Mouse (Mus musculus) MEL (cell line): ENCODE measurements around the gene Clic1. TPM values are rescaled to one million over a fixed set of nuclear protein-coding genes. Genes with fewer than 3 reads are reported as not detected.

Experiments used
- DNase-seq: peaks from one replicate; pipeline ENCODE4 v3.0.0; 2011; ENCODE audit warnings: low read depth, low spot score
- H3K27ac ChIP-seq: 2 replicates; pipeline ENCODE4 v1.5.1; 2012; ENCODE audit warnings: low read depth, mild to moderate bottlenecking, control low read depth, low read length, moderate library complexity; ENCODE audit not compliant: control insufficient read depth
- H3K27me3 ChIP-seq, 2 experiments: fragments of 150-350 bp in 1 of 2; sonication (generic) in 1 of 2; 2 replicates each; pipeline ENCODE4 v1.6.1; 2012; ENCODE audit warnings: low read length in 2 of 2, mild to moderate bottlenecking in 2 of 2, improper control_type of control experiment in 1 of 2, moderate library complexity in 1 of 2; ENCODE audit not compliant: insufficient read depth in 2 of 2, control insufficient read depth in 1 of 2
- H3K36me3 ChIP-seq, 2 experiments: 2 replicates each; pipeline ENCODE4 v1.6.1; 2012 to 2014; ENCODE audit warnings: low read length in 2 of 2, improper control_type of control experiment in 1 of 2, inconsistent platforms in 1 of 2, mild to moderate bottlenecking in 1 of 2; ENCODE audit not compliant: insufficient read depth in 2 of 2, control insufficient read depth in 1 of 2
- H3K4me1 ChIP-seq, 2 experiments: fragments of 150-350 bp in 1 of 2; sonication (generic) in 1 of 2; 2 replicates each; pipeline ENCODE4 v1.6.1; 2012; ENCODE audit warnings: low read length in 2 of 2, improper control_type of control experiment in 1 of 2, mild to moderate bottlenecking in 1 of 2; ENCODE audit not compliant: insufficient read depth in 2 of 2, control insufficient read depth in 1 of 2
- H3K4me3 ChIP-seq, 2 experiments: fragments of 150-350 bp in 1 of 2; sonication (generic) in 1 of 2; 2 replicates each; pipeline ENCODE4 v1.5.1; 2012; ENCODE audit warnings: low read depth in 2 of 2, low read length in 2 of 2, mild to moderate bottlenecking in 2 of 2, moderate library complexity in 2 of 2, control low read depth in 1 of 2, improper control_type of control experiment in 1 of 2; ENCODE audit not compliant: control insufficient read depth in 1 of 2, insufficient read depth in 1 of 2
- H3K79me2 ChIP-seq: 2 replicates; pipeline ENCODE4 v1.6.1; 2012; ENCODE audit warnings: mild to moderate bottlenecking, low read length, moderate library complexity; ENCODE audit not compliant: control insufficient read depth, poor library complexity, insufficient read depth
- H3K9ac ChIP-seq: 2 replicates; pipeline ENCODE4 v1.6.1; 2012; ENCODE audit warnings: low read depth, mild to moderate bottlenecking, control low read depth, low read length, moderate library complexity; ENCODE audit not compliant: control insufficient read depth, poor library complexity, severe bottlenecking
- H3K9me3 ChIP-seq: fragments of 150-350 bp; sonication (generic); replicated peaks from 2 replicates; pipeline ENCODE4 v1.6.1; 2012; ENCODE audit warnings: mild to moderate bottlenecking, low read length, improper control_type of control experiment, moderate library complexity; ENCODE audit not compliant: insufficient read depth
- CTCF ChIP-seq, 3 experiments: IDR thresholded peaks in 2 of 3; conservative IDR thresholded peaks in 1 of 3; 2 replicates each; pipeline ENCODE4 v1.5.1; 2011 to 2012; ENCODE audit warnings: low read length in 3 of 3, low read depth in 2 of 3, mild to moderate bottlenecking in 2 of 3, improper control_type of control experiment in 1 of 3, inconsistent platforms in 1 of 3, mixed read lengths in 1 of 3, moderate library complexity in 1 of 3; ENCODE audit not compliant: control insufficient read depth in 1 of 3, insufficient read depth in 1 of 3, poor library complexity in 1 of 3, severe bottlenecking in 1 of 3
- EP300 ChIP-seq, 2 experiments: IDR thresholded peaks; 2 replicates each; pipeline ENCODE4 v1.6.1; 2011; ENCODE audit warnings: improper control_type of control experiment in 2 of 2, low read length in 2 of 2, low read depth in 1 of 2, mild to moderate bottlenecking in 1 of 2
- ETS1 ChIP-seq: IDR thresholded peaks from 2 replicates; pipeline ENCODE4 v1.6.1; 2012; ENCODE audit warnings: low read depth, mild to moderate bottlenecking, inconsistent platforms, low read length, improper control_type of control experiment, moderate library complexity
- GATA1 ChIP-seq: IDR thresholded peaks from 2 replicates; pipeline ENCODE4 v1.6.1; 2011; ENCODE audit warnings: low read depth, low read length, improper control_type of control experiment
- HCFC1 ChIP-seq: IDR thresholded peaks from 2 replicates; pipeline ENCODE4 v1.6.1; 2012; ENCODE audit warnings: low read depth, mild to moderate bottlenecking, inconsistent platforms, low read length, improper control_type of control experiment, moderate library complexity
- JUND ChIP-seq: IDR thresholded peaks from 2 replicates; pipeline ENCODE4 v1.6.1; 2011; ENCODE audit warnings: low read depth, mild to moderate bottlenecking, improper control_type of control experiment, low read length
- MAX ChIP-seq: IDR thresholded peaks from 2 replicates; pipeline ENCODE4 v1.6.1; 2011; ENCODE audit warnings: low read length, improper control_type of control experiment
- MAZ ChIP-seq: IDR thresholded peaks from 2 replicates; pipeline ENCODE4 v1.6.1; 2012; ENCODE audit warnings: low read depth, mild to moderate bottlenecking, inconsistent platforms, low read length, improper control_type of control experiment
- MEF2A ChIP-seq: IDR thresholded peaks from 2 replicates; pipeline ENCODE4 v1.6.1; 2014; ENCODE audit warnings: low read depth, mild to moderate bottlenecking, inconsistent platforms, low read length, improper control_type of control experiment; ENCODE audit not compliant: poor library complexity, insufficient replicate concordance, severe bottlenecking; ENCODE audit errors: extremely low read depth
- MYB ChIP-seq: IDR thresholded peaks from 2 replicates; pipeline ENCODE4 v1.6.1; 2011; ENCODE audit warnings: mild to moderate bottlenecking, low read depth, low read length, improper control_type of control experiment
- MYC ChIP-seq: IDR thresholded peaks from 2 replicates; pipeline ENCODE4 v1.6.1; 2011; ENCODE audit warnings: low read depth, mild to moderate bottlenecking, low read length, improper control_type of control experiment, moderate library complexity
- POLR2A ChIP-seq, 2 experiments: IDR thresholded peaks; 2 replicates each; pipeline ENCODE4 v1.6.1; 2011 to 2012; ENCODE audit warnings: low read length in 2 of 2, mild to moderate bottlenecking in 2 of 2, control low read depth in 1 of 2, improper control_type of control experiment in 1 of 2, low read depth in 1 of 2, moderate library complexity in 1 of 2; ENCODE audit not compliant: control insufficient read depth in 1 of 2, insufficient read depth in 1 of 2, poor library complexity in 1 of 2
- POLR2AphosphoS2 ChIP-seq: IDR thresholded peaks from 2 replicates; pipeline ENCODE4 v1.6.1; 2011; ENCODE audit warnings: low read length, improper control_type of control experiment
- POLR2AphosphoS5 ChIP-seq: IDR thresholded peaks from 2 replicates; pipeline ENCODE4 v1.6.1; 2012; ENCODE audit warnings: low read depth, borderline replicate concordance, mild to moderate bottlenecking, inconsistent platforms, low read length, moderate library complexity, mixed read lengths
- TAL1 ChIP-seq: IDR thresholded peaks from 2 replicates; pipeline ENCODE4 v1.6.1; 2012; ENCODE audit warnings: mild to moderate bottlenecking, inconsistent platforms, low read length, moderate library complexity, mixed read lengths
- TBP ChIP-seq: IDR thresholded peaks from 2 replicates; pipeline ENCODE4 v1.8.0; 2011; ENCODE audit warnings: low read depth, low read length, improper control_type of control experiment
- UBTF ChIP-seq: IDR thresholded peaks from 2 replicates; pipeline ENCODE4 v1.6.1; 2012; ENCODE audit warnings: low read depth, mild to moderate bottlenecking, inconsistent platforms, low read length, improper control_type of control experiment, moderate library complexity, borderline replicate concordance; ENCODE audit not compliant: insufficient read depth
- ZKSCAN1 ChIP-seq: IDR thresholded peaks from 2 replicates; pipeline ENCODE4 v1.6.1; 2012; ENCODE audit warnings: low read depth, mild to moderate bottlenecking, inconsistent platforms, low read length, improper control_type of control experiment, moderate library complexity
- ZMIZ1 ChIP-seq: IDR thresholded peaks from 2 replicates; pipeline ENCODE4 v1.6.1; 2012; ENCODE audit warnings: low read depth, mild to moderate bottlenecking, inconsistent platforms, low read length, improper control_type of control experiment, moderate library complexity
- ZNF384 ChIP-seq: IDR thresholded peaks from 2 replicates; pipeline ENCODE4 v1.6.1; 2012; ENCODE audit warnings: low read depth, mild to moderate bottlenecking, inconsistent platforms, low read length, improper control_type of control experiment
- polyA plus RNA-seq, 2 experiments: library from polyadenylated mRNA; stranded (reverse) in 1 of 2; unstranded in 1 of 2; fragments of >175 nt in 1 of 2; fragments of >200 nt in 1 of 2; gene quantifications; 2 replicates each; pipeline versions ENCODE4 v1.2.1 to v1.2.4; 2012; ENCODE audit warnings: low replicate concordance in 2 of 2, low read depth in 1 of 2; ENCODE audit not compliant: insufficient read length in 2 of 2, insufficient read depth in 1 of 2, missing spikeins in 1 of 2
- total RNA-seq: library from RNA; depleted of rRNA; stranded (reverse); fragments of 300-350 nt; gene quantifications from 2 replicates; pipeline ENCODE4 v1.2.3, GENCODE M21; 2012

The Clic1 gene
- total and polyA plus RNA-seq, 3 experiments = 309 to 335 (median 333) TPM

GRCm38 (mm10) chr17:35103221-35103690, 53.5 kb downstream of the Clic1 start (continued):
- TF ChIP-seq ZMIZ1 (no peak), EP300 (IDR thresholded peaks at IDR 0.05; ENCODE audit: low read depth in 1 of 2, low read length in 2 of 2) (peak; percentile 88 to 95)

GRCm38 (mm10) chr17:35104079-35104478, 54.3 kb downstream of the Clic1 start:
- Histone ChIP-seq H3K9me3 (no peaks in the 10 kb centered on the region), H3K36me3 (peaks cover 0 to 31% of the 10 kb centered on the region in 2 experiments; a peak in 3 of 4 replicates), H3K4me3 (peak overlapping the region in 1 of 2 experiments; percentile 5; a peak in 1 of 4 replicates), H3K9ac (peak overlapping the region; percentile 64), H3K27me3 (no peaks in the 10 kb centered on the region), H3K4me1 (peaks cover 22 to 36% of the 10 kb centered on the region in 2 experiments), H3K27ac (peak overlapping the region; percentile 96), H3K79me2 (no peaks in the 10 kb centered on the region)
- TF ChIP-seq MAZ = 0 out of 2 replicates have a peak, but pooled peaks have one; percentile 19
- peak; percentile 58; the same call in 1 of the 2 replicates for TF ChIP-seq MYC
- no peak; a peak in 1 of 4 replicates for TF ChIP-seq POLR2A (IDR thresholded peaks at IDR 0.05; ENCODE audit: control insufficient read depth in 1 of 2, insufficient read depth in 1 of 2, low read depth in 1 of 2, low read length in 2 of 2, poor library complexity in 1 of 2)
- TF ChIP-seq POLR2AphosphoS2 = no peak
- peak in 1 of 2 experiments; percentile 50; a peak in 2 of 4 replicates for TF ChIP-seq EP300 (IDR thresholded peaks at IDR 0.05; ENCODE audit: low read depth in 1 of 2, low read length in 2 of 2)
- TF ChIP-seq TBP = no peak
- TF ChIP-seq POLR2AphosphoS5 = no peak
- TF ChIP-seq ZKSCAN1 = no peak
- no peak for TF ChIP-seq HCFC1
- TF ChIP-seq MAX = peak; percentile 72
- no peak for TF ChIP-seq CTCF (IDR thresholded peaks at IDR 0.05 in 2 of 3, conservative IDR thresholded peaks at IDR 0.05 in 1 of 3; ENCODE audit: control insufficient read depth in 1 of 3, insufficient read depth in 1 of 3, low read depth in 2 of 3, low read length in 3 of 3, poor library complexity in 1 of 3, severe bottlenecking in 1 of 3)
- TF ChIP-seq MYB = no peak
- no peak for TF ChIP-seq ETS1
- no peak for TF ChIP-seq UBTF
- TF ChIP-seq MEF2A = no peak
- TF ChIP-seq ZNF384 = no peak
- TF ChIP-seq GATA1 = no peak
- TF ChIP-seq JUND = no peak
- 0 out of 2 replicates have a peak, but pooled peaks have one; percentile 13 for TF ChIP-seq TAL1
- peak; percentile 61 for DNase-seq
